Mouse (Mus musculus) myocyte (in vitro differentiated cells): ENCODE data around the gene 4930470P17Rik.
"Not testable (repeated sequence)": the region's sequence is repeated elsewhere in the genome, so short reads cannot be mapped to it uniquely, and the experiment has no call there.

Experiments
- CEBPB ChIP-seq: IDR thresholded peaks from 2 replicates; pipeline ENCODE4 v1.6.1; 2011; ENCODE audit warnings: mild to moderate bottlenecking, moderate library complexity; ENCODE audit not compliant: poor library complexity, insufficient read depth, severe bottlenecking
- MAX ChIP-seq: IDR thresholded peaks from one replicate; pipeline ENCODE4 v1.6.1; 2011; ENCODE audit warnings: low read depth, mild to moderate bottlenecking, control low read depth
- POLR2A ChIP-seq: IDR thresholded peaks from one replicate; pipeline ENCODE4 v1.6.1; 2011; ENCODE audit warnings: low read depth, mild to moderate bottlenecking, control low read depth, moderate library complexity; ENCODE audit not compliant: insufficient read length
- SRF ChIP-seq: IDR thresholded peaks from one replicate; pipeline ENCODE4 v1.6.1; 2011; ENCODE audit warnings: low read depth; ENCODE audit not compliant: control insufficient read depth, insufficient read length
- USF1 ChIP-seq: IDR thresholded peaks from one replicate; pipeline ENCODE4 v1.6.1; 2011; ENCODE audit warnings: low read depth, mild to moderate bottlenecking, control low read depth, moderate library complexity

GRCm38 (mm10) chr2:170624201-170624880, 22.5 kb upstream of the 4930470P17Rik start:
- not testable (repeated sequence) for TF ChIP-seq POLR2A, MAX, USF1, CEBPB, SRF
